Mouse (Mus musculus) megakaryocyte, embryonic 14.5 days (primary cell): ENCODE measurements around the gene Slc5a10.

Experiments used
- FLI1 ChIP-seq: IDR thresholded peaks from 2 replicates; pipeline ENCODE4 v1.6.1; 2012; ENCODE audit warnings: low read length, inconsistent platforms, mixed read lengths
- GATA1 ChIP-seq: IDR thresholded peaks from 3 replicates; pipeline ENCODE4 v1.6.1; 2012; ENCODE audit warnings: mixed read lengths, low read length, inconsistent platforms, borderline replicate concordance

GRCm38 (mm10) chr11:61652686-61653447, 67.8 kb downstream of the Slc5a10 start, which contains the start of gene Grap:
- TF ChIP-seq GATA1 (no peak), FLI1 (no peak)
